Mouse (Mus musculus) hindbrain, embryonic 14.5 days (tissue): ENCODE data around the gene Etv6. TPM values are rescaled to one million over a fixed set of nuclear protein-coding genes. Genes with fewer than 3 reads are reported as not detected.

ENCODE experiments used
- ATAC-seq: fragments of 200-750 bp; cut with Nextera tagmentation; 2 replicates; pipeline ENCODE4 v1.8.0; 2017; ENCODE audit warnings: moderate number of reproducible peaks, mild to moderate bottlenecking, moderate TSS enrichment, moderate library complexity; ENCODE audit not compliant: low FRiP score
- DNase-seq: peaks from one replicate; pipeline ENCODE4 v3.0.0-alpha.2; 2015; ENCODE audit warnings: low spot score
- H3K27ac ChIP-seq: fragments of 300-500 bp; sonication (generic); 2 replicates; pipeline ENCODE4 v1.5.1; 2014; ENCODE audit warnings: mild to moderate bottlenecking, moderate library complexity
- H3K27me3 ChIP-seq: fragments of 300-500 bp; sonication (generic); 2 replicates; pipeline ENCODE4 v1.6.1; 2014; ENCODE audit warnings: mild to moderate bottlenecking, low read length, mixed read lengths; ENCODE audit not compliant: control insufficient read depth, insufficient read depth
- H3K36me3 ChIP-seq: fragments of 300-500 bp; sonication (generic); replicated peaks from 2 replicates; pipeline ENCODE4 v1.6.1; 2014; ENCODE audit not compliant: control insufficient read depth, insufficient read depth
- H3K4me1 ChIP-seq: fragments of 300-500 bp; sonication (generic); replicated peaks from 2 replicates; pipeline ENCODE4 v1.6.1; 2014; ENCODE audit warnings: antibody characterized with exemption, low read length, mixed read lengths; ENCODE audit not compliant: control insufficient read depth, insufficient read depth
- H3K4me2 ChIP-seq: fragments of 300-500 bp; sonication (generic); replicated peaks from 2 replicates; pipeline ENCODE4 v1.6.1; 2014; ENCODE audit warnings: mild to moderate bottlenecking, moderate library complexity
- H3K4me3 ChIP-seq: fragments of 300-500 bp; sonication (generic); replicated peaks from 2 replicates; pipeline ENCODE4 v1.5.1; 2014; ENCODE audit warnings: mild to moderate bottlenecking, low read length
- H3K9ac ChIP-seq: fragments of 300-500 bp; sonication (generic); 2 replicates; pipeline ENCODE4 v1.6.1; 2014
- H3K9me3 ChIP-seq: fragments of 300-500 bp; sonication (generic); 2 replicates; pipeline ENCODE4 v1.6.1; 2016; ENCODE audit warnings: low read length; ENCODE audit not compliant: control insufficient read depth
- WGBS: fragments of 180-500 bp; shearing (Covaris S2); extraction: QIAGEN DNeasy Blood & Tissue Kit; methylation state at CpG from one replicate; pipeline ENCODE4 v1.1.7; 2014; 5-methylcytosine and 5-hydroxymethylcytosine counted together
- polyA plus RNA-seq: library from polyadenylated mRNA; unstranded; fragments of >200 nt; fragmentation: Nextera tagmentation; extraction: Ambion mirVana; gene quantifications from 2 replicates; pipeline ENCODE4 v1.2.1, GENCODE M21; 2014

The Etv6 gene
- polyA plus RNA-seq, 1 experiment from 2014 or later: 6.8 TPM

- Histone ChIP-seq H3K27ac (no peak overlapping the region), H3K4me2 (no peak overlapping the region), H3K36me3 (no peaks in the 10 kb centered on the region), H3K9me3 (no peaks in the 10 kb centered on the region), H3K9ac (no peak overlapping the region), H3K27me3 (no peaks in the 10 kb centered on the region), H3K4me3 (no peak overlapping the region), H3K4me1 (0 out of 2 replicates have a peak, but pooled peaks cover 5% of the 10 kb centered on the region)
- 96% methylated on average over 7 of the region's 7 CpGs for WGBS
- ATAC-seq (no peak), DNase-seq (no peak)
Measured at GRCm38 (mm10) chr6:134129848-134130247, 94.3 kb downstream of the Etv6 start.

- DNase-seq: no peak
- Histone ChIP-seq H3K4me3 (no peak overlapping the region), H3K4me1 (0 out of 2 replicates have a peak, but pooled peaks cover 5% of the 10 kb centered on the region), H3K9ac (no peak overlapping the region), H3K36me3 (no peaks in the 10 kb centered on the region), H3K9me3 (no peaks in the 10 kb centered on the region), H3K27ac (no peak overlapping the region), H3K4me2 (no peak overlapping the region), H3K27me3 (no peaks in the 10 kb centered on the region)
- no peak for ATAC-seq
- WGBS: 97% methylated on average over 5 of the region's 5 CpGs
Measured at GRCm38 (mm10) chr6:134130816-134131215, 95.3 kb downstream of the Etv6 start.

- Histone ChIP-seq H3K36me3 (no peaks in the 10 kb centered on the region), H3K27me3 (no peaks in the 10 kb centered on the region), H3K4me1 (0 out of 2 replicates have a peak, but pooled peaks cover 5% of the 10 kb centered on the region), H3K9ac (no peak overlapping the region), H3K9me3 (no peaks in the 10 kb centered on the region), H3K4me2 (no peak overlapping the region), H3K27ac (no peak overlapping the region), H3K4me3 (no peak overlapping the region)
- DNase-seq (no peak), ATAC-seq (no peak)
- WGBS: 98% methylated on average over 2 of the region's 2 CpGs
Measured at GRCm38 (mm10) chr6:134131601-134132000, 96.1 kb downstream of the Etv6 start.

- ATAC-seq (no peak), DNase-seq (no peak)
- WGBS: 88% methylated on average over 4 of the region's 4 CpGs
- Histone ChIP-seq H3K36me3 (no peaks in the 10 kb centered on the region), H3K27ac (no peak overlapping the region), H3K4me2 (no peak overlapping the region), H3K4me3 (no peak overlapping the region), H3K4me1 (no peaks in the 10 kb centered on the region), H3K27me3 (no peaks in the 10 kb centered on the region), H3K9ac (no peak overlapping the region), H3K9me3 (no peaks in the 10 kb centered on the region)
Measured at GRCm38 (mm10) chr6:134133756-134134155, 98.3 kb downstream of the Etv6 start.

GRCm38 (mm10) chr6:134134821-134135323 is 99.4 kb downstream of the Etv6 start:
- ATAC-seq: no peak
- no peak overlapping the region for H3K4me2 ChIP-seq
- no peaks in the 10 kb centered on the region for H3K4me1 ChIP-seq
- DNase-seq: no peak
- H3K27ac ChIP-seq: no peak overlapping the region
- 93% methylated on average over 9 of the region's 9 CpGs for WGBS
- H3K4me3 ChIP-seq: no peak overlapping the region
- no peaks in the 10 kb centered on the region for H3K27me3 ChIP-seq
- H3K36me3 ChIP-seq: no peaks in the 10 kb centered on the region
- no peaks in the 10 kb centered on the region for H3K9me3 ChIP-seq
- H3K9ac ChIP-seq: no peak overlapping the region

- H3K4me3 ChIP-seq: no peak overlapping the region
- no peak overlapping the region for H3K4me2 ChIP-seq
- no peaks in the 10 kb centered on the region for H3K36me3 ChIP-seq
- H3K4me1 ChIP-seq: no peaks in the 10 kb centered on the region; the same call in 1 of the 2 replicates
- no peak overlapping the region for H3K9ac ChIP-seq
- no peak for DNase-seq
- H3K27me3 ChIP-seq: no peaks in the 10 kb centered on the region
- no peak for ATAC-seq
- H3K9me3 ChIP-seq: no peaks in the 10 kb centered on the region
- H3K27ac ChIP-seq: no peak overlapping the region
- WGBS: 88% methylated on average over 3 of the region's 3 CpGs
Measured at GRCm38 (mm10) chr6:134136315-134136714, 100.8 kb downstream of the Etv6 start.

- 91% methylated on average over 3 of the region's 3 CpGs for WGBS
- ATAC-seq: no peak
Measured at GRCm38 (mm10) chr6:134139359-134139758, 103.9 kb downstream of the Etv6 start.

GRCm38 (mm10) chr6:134140718-134141615 is 105.5 kb downstream of the Etv6 start:
- Histone ChIP-seq H3K36me3 (no peaks in the 10 kb centered on the region), H3K4me3 (no peak overlapping the region), H3K9ac (no peak overlapping the region), H3K4me2 (no peak overlapping the region), H3K4me1 (no peaks in the 10 kb centered on the region; the same call in 1 of the 2 replicates), H3K9me3 (no peaks in the 10 kb centered on the region), H3K27me3 (no peaks in the 10 kb centered on the region), H3K27ac (no peak overlapping the region)
- ATAC-seq (0 out of 2 replicates have a peak, but pooled peaks have one; percentile 26), DNase-seq (no peak)
- WGBS: 72% methylated on average over 16 of the region's 16 CpGs

More at GRCm38 (mm10) chr6:134139359-134139758, 103.9 kb downstream of the Etv6 start:
- Histone ChIP-seq H3K4me3 (no peak overlapping the region), H3K9ac (no peak overlapping the region), H3K9me3 (no peaks in the 10 kb centered on the region), H3K27ac (no peak overlapping the region), H3K4me1 (no peaks in the 10 kb centered on the region; the same call in 1 of the 2 replicates), H3K4me2 (no peak overlapping the region), H3K36me3 (no peaks in the 10 kb centered on the region), H3K27me3 (no peaks in the 10 kb centered on the region)
- no peak for DNase-seq

GRCm38 (mm10) chr6:134141616-134142165 is 106.2 kb downstream of the Etv6 start:
- ATAC-seq (0 out of 2 replicates have a peak, but pooled peaks have one; percentile 44), DNase-seq (no peak)
- no peaks in the 10 kb centered on the region for H3K36me3 ChIP-seq
- no peak overlapping the region for H3K4me2 ChIP-seq
- WGBS: 70% methylated on average over 1 of the region's 1 CpGs
- no peaks in the 10 kb centered on the region; the same call in 1 of the 2 replicates for H3K4me1 ChIP-seq
- H3K9me3 ChIP-seq: no peaks in the 10 kb centered on the region
- H3K4me3 ChIP-seq: no peak overlapping the region
- H3K27me3 ChIP-seq: no peaks in the 10 kb centered on the region
- no peak overlapping the region for H3K27ac ChIP-seq
- H3K9ac ChIP-seq: no peak overlapping the region
